Mouse (Mus musculus) embryonic stem cell, embryonic (primary cell): ENCODE data around the gene Kcnb1.

Experiments
- CTCF ChIA-PET, 4 experiments: fragments of 300-600 bp in 2 of 4; fragments of 350-600 bp in 2 of 4; sonication (Branson Sonifier 250); formaldehyde crosslinking; loops; one replicate each; lab custom pipeline; 2022; ENCODE audit warnings: inconsistent platforms in 2 of 4; lab: Charles Lee
- POLR2A ChIA-PET, 4 experiments: fragments of 300-600 bp in 2 of 4; fragments of 350-600 bp in 2 of 4; sonication (Branson Sonifier 250); formaldehyde crosslinking; loops; one replicate each; lab custom pipeline; 2022; ENCODE audit warnings: antibody characterized with exemption in 4 of 4, inconsistent platforms in 1 of 4; lab: Charles Lee

Kcnb1 gene

DNA sequence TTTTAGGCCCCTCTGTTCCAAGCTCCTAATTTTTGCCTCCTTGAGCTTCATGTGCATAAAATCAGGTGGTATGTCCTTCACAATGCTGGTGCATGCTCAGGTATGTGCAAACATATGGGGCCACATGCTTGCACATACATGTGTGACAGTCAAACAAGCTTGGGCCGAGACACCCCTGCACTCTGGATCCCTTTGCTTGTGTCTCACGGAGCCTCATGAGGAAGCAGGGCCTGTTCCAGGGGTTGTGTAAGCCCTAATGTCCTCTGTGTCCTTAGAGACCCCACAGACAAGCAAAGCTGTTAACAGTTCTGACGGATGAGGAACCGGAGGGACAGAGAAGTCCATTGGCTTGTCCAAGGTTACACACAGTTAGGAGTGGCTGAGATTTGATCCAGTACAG is 30.2 kb downstream of the Kcnb1 start:
- CTCF ChIA-PET: no interaction called here
- POLR2A ChIA-PET: interaction anchor here in 1 of 4 experiments (0.7 kb wide), 1 partner anchor 107 kb away, joined by 3 read pairs; no protein-coding TSS in a partner anchor

DNA sequence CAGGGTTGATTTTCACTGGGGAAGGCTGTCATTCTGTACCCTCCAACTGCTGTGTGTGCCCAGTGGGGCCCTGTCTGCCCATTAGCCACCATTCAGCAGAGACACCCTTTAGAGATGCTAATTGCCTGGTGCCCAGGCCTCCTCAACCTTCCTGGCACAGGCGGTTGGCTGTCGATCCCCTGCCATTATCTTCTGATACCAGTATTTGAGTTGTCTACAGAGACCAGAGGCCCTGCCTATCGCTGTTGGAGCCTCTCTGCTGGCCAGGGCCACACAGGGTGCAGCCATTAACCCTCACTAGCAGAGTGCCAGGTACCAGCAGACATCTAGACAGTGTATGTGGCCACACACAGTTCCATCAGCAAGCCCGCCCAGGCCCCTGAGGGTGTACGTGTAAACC is 31.2 kb downstream of the Kcnb1 start:
- CTCF ChIA-PET: no interaction called here
- POLR2A ChIA-PET: interaction anchor here in 1 of 4 experiments (1.2 kb wide), 1 partner anchor 63 kb away, joined by 3 read pairs; no protein-coding TSS in a partner anchor

DNA sequence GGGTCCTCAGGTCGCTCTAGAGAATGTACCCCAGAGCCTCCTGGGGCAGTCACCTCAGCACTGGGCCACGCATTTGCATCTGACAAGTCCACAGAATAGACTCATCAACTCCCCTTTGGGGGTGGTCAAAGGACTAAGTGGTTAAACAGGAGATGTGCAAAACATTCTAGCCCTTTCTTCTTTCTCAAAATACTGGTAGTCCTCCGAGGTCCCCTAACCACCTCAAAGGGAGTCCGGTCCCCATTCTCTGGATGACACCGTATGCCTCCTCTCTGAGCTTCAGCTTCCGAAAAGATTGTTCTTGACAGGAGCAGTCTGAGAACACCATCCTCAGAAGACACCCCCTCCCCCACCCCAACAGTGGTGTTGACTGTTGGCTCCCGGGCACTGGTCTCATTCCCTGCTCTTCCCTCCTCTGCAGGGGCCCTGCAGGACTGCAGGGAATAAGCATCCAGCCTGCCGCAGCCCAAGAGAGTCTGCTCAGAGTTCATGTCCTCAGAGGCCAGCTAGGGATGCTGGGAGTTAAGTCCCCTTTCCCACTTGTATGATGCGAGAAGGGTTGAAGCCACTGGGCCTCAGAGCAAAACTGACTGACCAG is 33.7 kb downstream of the Kcnb1 start:
- ChIA-PET CTCF (interaction anchor here in 1 of 4 experiments (0.6 kb wide), 1 partner anchor 120 kb away, joined by 4 read pairs; no protein-coding TSS in a partner anchor), POLR2A (interaction anchor here in 1 of 4 experiments (1.3 kb wide), 1 partner anchor 11 kb away, joined by 5 read pairs; no protein-coding TSS in a partner anchor)

DNA sequence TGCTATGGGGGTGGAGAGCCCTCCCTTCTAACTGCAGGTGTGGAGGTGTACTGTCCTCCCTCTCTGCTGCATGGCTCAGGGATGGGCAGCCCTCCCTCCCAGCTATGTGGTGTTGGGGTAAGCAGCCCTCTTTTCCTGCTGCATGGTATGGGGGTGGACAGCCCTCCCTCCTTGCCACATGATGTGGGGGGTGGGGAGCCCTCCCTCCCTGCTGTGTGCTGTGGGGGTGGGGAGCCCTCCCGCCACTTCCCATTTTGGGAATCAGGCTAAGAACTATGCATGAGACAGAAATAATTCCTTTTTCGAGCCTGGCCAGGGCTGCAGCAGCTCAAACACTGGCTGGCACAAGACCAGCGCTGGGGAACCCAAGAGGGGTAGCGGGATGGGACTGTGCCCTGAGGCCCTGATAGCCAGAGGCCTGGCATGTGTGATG is 34.4 kb downstream of the Kcnb1 start:
- CTCF ChIA-PET: interaction anchor here in 1 of 4 experiments (0.6 kb wide), 1 partner anchor 107 kb away, joined by 3 read pairs; no protein-coding TSS in a partner anchor
- POLR2A ChIA-PET: interaction anchor here in 3 of 4 experiments (0.5 to 1.3 kb wide), 4 partner anchors 10 to 1104 kb away, joined by 3 to 5 read pairs (median 4); no protein-coding TSS in a partner anchor

DNA sequence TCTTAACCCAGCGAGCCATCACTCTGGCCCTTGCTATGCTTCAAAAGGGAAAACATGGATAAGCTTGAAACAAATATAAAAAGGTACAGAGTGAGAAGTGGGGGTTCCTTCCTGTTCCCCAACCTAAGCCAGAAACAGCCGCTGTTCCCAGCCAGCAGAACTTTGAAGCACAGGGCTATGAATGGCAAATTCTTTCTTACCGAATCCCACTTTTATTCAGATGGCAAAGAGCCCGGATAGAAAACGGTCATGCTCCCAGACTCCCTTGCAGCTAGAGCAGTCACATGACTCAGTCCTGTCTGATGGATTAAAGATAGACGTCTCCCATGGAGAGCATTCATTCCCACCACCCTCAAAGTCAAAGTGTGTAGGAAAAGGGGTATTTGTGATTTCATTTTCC is 39.1 kb downstream of the Kcnb1 start:
- ChIA-PET CTCF (no interaction called here), POLR2A (no interaction called here)

DNA sequence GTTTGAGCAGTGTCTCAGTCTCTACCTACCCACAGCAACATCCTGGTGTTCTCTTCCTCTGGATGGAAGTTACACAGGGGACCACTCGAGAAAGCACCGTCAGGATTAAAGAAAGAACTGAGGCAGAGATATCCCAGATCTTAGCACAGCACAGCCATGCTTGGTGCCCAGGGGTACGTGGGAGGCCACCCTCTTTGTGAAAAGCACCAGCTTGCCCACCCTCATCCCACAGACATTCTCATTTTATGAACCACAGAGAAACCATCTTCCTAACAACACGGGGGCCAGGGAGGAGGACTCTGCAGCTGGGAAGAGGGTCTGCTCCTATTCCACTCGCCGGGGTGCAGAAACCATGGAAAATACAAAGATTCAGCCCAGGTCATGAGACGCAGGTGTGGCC is 39.8 kb downstream of the Kcnb1 start:
- ChIA-PET POLR2A (interaction anchor here in 1 of 4 experiments (1.3 kb wide), 1 partner anchor 63 kb away, joined by 3 read pairs; no protein-coding TSS in a partner anchor), CTCF (no interaction called here)

DNA sequence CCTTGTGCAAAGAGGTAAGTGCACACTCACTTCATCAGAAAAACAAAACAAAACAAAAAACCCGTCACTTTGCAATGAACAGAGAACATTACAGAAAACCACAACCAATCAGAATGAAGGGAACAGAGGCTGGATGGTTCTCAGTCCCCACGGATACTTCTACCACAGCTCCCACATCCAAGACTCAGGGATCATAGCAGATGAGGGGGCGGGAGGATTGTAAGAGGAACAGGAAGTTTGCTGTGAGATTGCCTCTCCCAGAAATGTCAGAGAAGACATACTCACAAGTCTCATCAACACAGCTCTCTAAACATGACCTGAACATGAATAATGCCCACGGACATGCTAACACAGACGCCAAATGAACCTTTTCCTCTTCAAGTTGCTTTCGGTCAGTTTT is 40.9 kb downstream of the Kcnb1 start:
- ChIA-PET POLR2A (interaction anchor here in 1 of 4 experiments (0.8 kb wide), 1 partner anchor 45 kb away, joined by 4 read pairs; no protein-coding TSS in a partner anchor), CTCF (no interaction called here)

DNA sequence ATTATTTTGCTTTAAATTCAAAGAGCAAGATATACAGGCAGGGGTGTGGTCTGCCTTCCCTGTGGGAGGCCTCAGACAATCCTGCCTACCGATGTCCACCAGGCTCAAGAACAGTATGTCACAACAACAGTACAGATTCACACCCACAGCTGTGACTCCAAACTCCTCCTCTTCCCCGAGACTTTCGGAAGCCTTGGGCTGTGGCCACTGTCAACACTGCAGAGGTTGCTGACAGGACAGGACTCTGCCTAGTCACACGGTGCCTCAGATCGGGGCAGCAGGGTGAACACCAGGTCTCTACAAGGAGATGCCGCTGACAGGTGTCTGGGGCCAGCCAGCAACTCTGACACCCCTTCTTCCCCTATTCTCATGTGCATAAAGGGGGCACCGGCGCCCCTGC is 42.2 kb downstream of the Kcnb1 start:
- CTCF ChIA-PET: no interaction called here
- POLR2A ChIA-PET: no interaction called here

DNA sequence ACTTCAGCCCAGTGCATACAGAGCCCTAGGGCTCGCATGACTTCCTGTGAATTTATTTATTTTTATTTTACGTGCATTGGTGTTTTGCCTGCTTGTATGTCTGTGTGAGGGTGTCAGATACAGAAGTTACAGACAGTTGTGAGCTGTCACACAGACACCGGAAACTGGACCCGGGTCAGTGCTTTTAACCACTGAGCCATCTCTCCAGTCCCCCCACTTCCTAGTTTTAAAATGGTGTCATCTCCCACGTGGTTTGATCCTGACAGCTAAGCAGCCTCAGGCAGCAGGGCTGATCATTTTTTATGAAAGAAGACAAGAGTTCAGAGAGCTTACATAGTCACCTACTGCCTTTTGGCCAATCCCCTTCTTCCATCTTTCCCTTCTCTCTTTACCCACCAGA is 44.1 kb downstream of the Kcnb1 start:
- CTCF ChIA-PET: no interaction called here
- POLR2A ChIA-PET: interaction anchor here in 1 of 4 experiments (1.3 to 2.3 kb wide), 3 partner anchors 10 to 32 kb away, joined by 4 to 7 read pairs (median 5); no protein-coding TSS in a partner anchor

DNA sequence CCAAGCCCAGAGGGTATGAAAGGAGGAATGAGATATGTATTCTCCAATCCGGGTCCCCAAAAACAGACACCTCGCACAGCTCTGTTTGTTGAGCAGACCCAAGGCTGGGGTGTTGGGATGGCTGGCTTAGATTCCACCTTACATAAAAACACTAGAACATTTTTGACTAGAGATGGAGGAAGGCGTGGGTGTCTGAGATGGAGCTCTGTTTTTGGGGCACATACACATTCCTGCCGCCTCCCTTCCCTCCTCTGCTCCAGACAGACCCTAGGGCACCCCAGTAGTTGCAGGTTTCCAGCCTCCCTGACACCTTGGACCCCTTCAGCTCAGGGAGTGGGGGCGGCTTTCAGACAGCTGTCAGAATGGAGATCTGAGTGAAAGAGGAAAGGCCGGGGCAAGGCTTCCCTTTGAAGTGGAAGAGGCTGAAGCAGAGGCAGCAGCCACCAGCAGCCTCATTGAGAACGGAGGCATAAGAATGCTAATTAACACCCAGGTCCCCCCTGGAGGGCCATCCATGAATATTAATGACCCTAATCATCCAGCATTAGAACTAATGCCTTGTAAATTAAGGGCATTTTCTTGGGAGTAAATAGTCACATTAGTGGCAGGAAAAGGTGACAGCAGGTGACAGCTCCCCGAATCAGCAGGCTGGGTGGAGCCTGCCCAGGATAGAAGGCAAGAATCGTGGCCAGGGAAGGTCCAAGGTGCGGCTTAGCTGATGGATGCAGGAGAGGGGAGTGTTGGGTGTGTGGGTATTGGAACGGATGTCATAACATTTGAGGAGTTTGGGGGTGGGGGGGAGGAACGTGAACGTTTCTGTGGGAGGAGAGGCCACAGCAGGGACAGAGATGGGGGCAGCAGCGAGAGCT is 45.3 kb downstream of the Kcnb1 start:
- ChIA-PET POLR2A (interaction anchor here in 3 of 4 experiments (0.6 to 2.3 kb wide), 15 partner anchors 11 to 429 kb away, joined by 3 to 11 read pairs (median 4); partner anchors contain the start of gene Kcnb1 (in 1 of the 3)), CTCF (interaction anchor here in 3 of 4 experiments (0.6 to 1.2 kb wide), 6 partner anchors 59 to 350 kb away, joined by 3 to 12 read pairs (median 6); no protein-coding TSS in a partner anchor)

DNA sequence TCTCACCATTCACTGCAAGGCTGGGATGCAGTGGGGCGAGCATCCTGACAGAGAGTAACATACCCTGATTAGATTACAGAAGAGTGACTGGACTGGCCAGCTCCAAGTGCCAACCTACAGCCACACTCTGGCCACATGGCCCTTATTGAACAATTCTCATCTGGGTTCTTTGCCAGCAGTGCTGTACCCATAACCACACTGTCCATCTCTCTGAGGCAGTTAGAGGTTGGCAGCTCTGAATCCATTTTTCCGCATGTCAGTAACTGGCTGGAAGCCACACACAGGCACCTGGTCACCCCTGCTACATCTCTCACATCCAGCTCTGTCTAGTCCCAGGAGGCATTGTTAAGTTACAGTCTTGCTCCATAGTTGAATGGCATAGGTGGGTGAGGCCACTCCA is 46.0 kb downstream of the Kcnb1 start:
- CTCF ChIA-PET: interaction anchor here in 2 of 4 experiments (0.6 to 1.0 kb wide), 2 partner anchors 17 to 69 kb away, joined by 4 to 5 read pairs; no protein-coding TSS in a partner anchor
- POLR2A ChIA-PET: interaction anchor here in 2 of 4 experiments (0.6 to 2.3 kb wide), 10 partner anchors 17 to 104 kb away, joined by 3 to 7 read pairs (median 4); no protein-coding TSS in a partner anchor

DNA sequence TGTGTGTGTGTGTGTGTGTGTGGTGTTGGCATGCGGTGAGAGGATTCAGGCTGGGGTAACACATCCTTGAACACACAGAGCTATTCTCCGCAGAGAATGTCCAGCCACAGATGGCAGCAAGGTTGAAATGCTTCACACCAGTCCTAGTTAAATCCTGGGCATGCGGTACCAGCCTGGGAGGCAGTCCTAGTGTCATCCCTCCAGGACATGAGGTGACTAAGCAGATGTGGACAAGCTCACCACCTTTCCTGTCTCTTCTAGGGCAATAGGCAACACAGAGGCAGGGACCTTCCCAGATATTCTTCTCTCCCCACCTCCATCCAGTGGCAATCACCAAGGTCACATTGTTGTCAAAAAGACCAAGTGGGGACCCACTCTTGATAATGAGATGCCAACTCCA is 47.7 kb downstream of the Kcnb1 start:
- POLR2A ChIA-PET: interaction anchor here in 1 of 4 experiments (0.6 kb wide), 1 partner anchor 152 kb away, joined by 6 read pairs; no protein-coding TSS in a partner anchor
- CTCF ChIA-PET: no interaction called here

DNA sequence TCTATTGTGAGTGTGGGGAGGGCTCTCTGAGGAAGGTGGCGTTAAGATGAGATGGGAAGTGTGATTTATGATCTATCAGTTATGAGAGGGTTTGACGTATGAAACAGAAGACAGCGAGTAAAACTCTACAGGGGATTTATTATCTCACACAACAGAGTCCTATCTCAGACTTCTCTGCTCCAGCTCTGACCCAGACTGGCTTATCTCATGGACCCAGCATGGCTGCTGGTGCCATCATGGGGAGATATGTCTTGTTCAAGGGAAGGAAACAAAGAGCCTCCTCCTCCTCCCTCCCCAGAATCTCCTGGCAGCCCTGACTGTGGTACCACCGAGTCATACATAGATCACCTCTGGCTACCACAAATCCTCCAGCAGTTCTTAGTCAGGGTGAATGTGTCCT is 48.1 kb downstream of the Kcnb1 start:
- POLR2A ChIA-PET: no interaction called here
- CTCF ChIA-PET: no interaction called here

DNA sequence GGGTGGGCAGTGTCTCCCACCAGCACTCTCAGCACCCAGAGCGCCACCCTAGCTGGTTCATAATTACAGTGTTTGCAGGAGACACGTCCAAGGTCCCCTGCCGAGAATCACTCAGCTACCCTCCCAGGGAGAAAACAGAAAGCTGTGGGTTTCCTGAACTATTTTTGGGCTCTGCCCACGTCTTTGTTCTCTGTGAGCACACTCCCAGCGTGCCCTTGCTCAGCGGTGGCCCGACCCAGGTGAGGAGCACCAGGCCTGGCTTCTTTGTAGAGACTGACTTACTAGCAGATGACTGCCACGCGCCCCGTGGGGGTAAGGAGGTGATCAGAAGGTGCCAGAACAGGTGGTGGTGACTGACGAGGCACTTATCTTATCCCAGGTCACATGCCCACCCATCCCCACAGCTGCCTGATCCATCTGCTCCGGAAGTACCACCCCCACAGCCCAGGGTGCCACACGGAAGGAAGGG is 50.1 kb downstream of the Kcnb1 start:
- ChIA-PET POLR2A (interaction anchor here in 2 of 4 experiments (0.6 to 2.8 kb wide), 7 partner anchors 9 to 285 kb away, joined by 3 to 13 read pairs (median 7); no protein-coding TSS in a partner anchor), CTCF (interaction anchor here in 1 of 4 experiments (0.6 to 0.9 kb wide), 2 partner anchors 97 to 334 kb away, joined by 3 read pairs; no protein-coding TSS in a partner anchor)

DNA sequence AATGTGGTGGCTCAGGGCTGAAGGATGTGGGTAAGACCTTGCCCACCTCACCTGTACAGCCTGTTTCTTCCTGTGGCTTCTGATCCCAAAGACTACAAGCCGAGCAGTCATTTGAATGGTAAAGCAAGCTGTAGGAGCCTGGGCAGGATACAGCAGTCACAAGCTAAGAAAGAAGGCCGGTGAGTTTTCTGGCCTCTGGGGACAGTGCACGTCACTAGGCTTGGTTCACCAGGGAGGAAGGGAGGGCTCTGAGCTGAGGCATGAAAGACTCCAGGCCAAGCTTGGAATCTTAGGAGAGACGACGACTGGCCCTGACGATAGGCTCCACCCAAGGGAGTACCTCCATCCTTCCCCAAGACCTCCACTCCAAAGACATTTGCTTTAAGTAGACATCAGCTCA is 51.3 kb downstream of the Kcnb1 start:
- CTCF ChIA-PET: no interaction called here
- POLR2A ChIA-PET: interaction anchor here in 2 of 4 experiments (0.7 to 2.8 kb wide), 7 partner anchors 8 to 286 kb away, joined by 3 to 13 read pairs (median 7); no protein-coding TSS in a partner anchor

DNA sequence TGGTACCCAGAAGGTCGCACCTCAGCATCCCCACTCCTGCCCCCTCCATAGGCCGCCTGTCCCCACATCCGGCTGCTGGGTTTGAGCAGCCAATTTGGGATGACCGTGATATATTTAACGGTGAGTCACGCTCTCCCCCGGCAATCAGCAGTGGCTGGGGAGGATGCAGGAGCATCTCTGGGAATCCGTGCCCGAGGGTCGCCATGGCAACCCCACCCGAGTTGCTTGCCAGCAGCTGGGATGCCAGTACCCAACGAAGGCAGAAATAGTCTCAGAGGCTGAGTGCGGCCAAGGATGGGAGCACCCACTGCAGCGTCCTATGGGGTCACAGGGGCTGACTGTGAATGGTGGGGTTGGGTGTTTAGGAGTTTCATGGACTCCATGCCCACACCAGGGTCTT is 53.0 kb downstream of the Kcnb1 start:
- ChIA-PET CTCF (no interaction called here), POLR2A (no interaction called here)

DNA sequence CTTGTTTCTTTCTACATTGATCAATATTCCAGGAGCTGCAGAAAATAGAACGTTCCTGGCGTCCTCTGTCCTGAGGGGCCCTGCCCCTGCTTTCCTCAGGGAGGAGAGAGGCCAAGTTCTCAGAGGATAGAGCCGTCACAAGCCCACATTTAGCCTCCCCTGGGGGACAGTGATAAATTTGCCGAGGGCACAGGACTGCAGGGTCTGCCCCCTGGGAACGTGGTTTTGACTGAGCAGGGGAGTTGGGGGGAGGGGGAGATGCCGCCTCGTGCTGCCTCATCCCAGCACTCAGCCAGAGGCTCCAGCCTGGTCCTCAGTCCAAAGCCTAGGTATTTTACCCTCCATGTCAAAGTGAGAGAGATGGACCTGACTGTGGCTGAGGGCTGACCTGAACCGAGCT is 57.9 kb downstream of the Kcnb1 start:
- ChIA-PET POLR2A (interaction anchor here in 3 of 4 experiments (0.6 to 2.0 kb wide), 3 partner anchors 11 to 236 kb away, joined by 3 to 8 read pairs (median 4); no protein-coding TSS in a partner anchor), CTCF (interaction anchor here in 3 of 4 experiments (0.6 to 2.0 kb wide), 4 partner anchors 19 to 81 kb away, joined by 3 to 4 read pairs (median 4); no protein-coding TSS in a partner anchor)
